31 mouse cellular contexts compared by ENCODE assay signal in the genomic region with DNA sequence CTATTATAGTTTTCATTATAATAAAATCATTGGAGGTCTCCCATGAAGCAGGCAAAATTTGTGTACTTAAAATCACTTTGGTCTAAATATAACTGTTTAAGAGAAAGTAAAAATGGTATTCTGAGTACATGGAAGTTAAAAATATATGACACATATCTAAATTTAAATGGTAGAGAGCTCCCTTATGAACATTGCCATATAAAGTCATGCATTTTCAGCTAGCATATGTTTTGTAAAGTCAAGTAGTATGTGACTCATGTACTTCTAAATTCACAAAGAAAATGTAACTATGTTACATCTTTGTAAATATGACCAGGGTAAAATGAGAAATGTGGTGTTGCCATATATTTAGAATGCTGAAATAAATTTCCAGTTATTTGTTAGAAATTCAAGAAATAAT.
"Had no signal": no experiment of that assay in that cellular context is flagged by ENCODE, and none has a peak within 500 bp of the region (broad histone marks: within the 10 kb centered on the region; RNA-seq: fewer than 3 reads in every experiment).

No protein-coding gene starts in this region.

- DNase-seq: left cerebral cortex, postnatal 4 days; liver; liver, embryonic 13.5 days; liver, postnatal 0 days; lung, adult 18-20 months; lung, adult 2 months; lung, embryonic 14.5 days; lung, postnatal 10 days; lung, postnatal 14 days; lung, postnatal 36 days; lung, postnatal 4 days; midbrain, embryonic 14.5 days had no signal

- H3K9me3 ChIP-seq: limb, embryonic 10.5 days; limb, embryonic 12.5 days; limb, embryonic 13.5 days; limb, embryonic 15.5 days; liver, embryonic 12.5 days; liver, embryonic 13.5 days; liver, embryonic 15.5 days; lung, embryonic 15.5 days; megakaryocyte, embryonic 14.5 days; midbrain, embryonic 10.5 days; midbrain, embryonic 12.5 days; midbrain, embryonic 13.5 days; midbrain, embryonic 15.5 days had no signal

- ATAC-seq: liver, embryonic 12.5 days; liver, postnatal 0 days; lung, postnatal 0 days; midbrain, embryonic 13.5 days; midbrain, embryonic 15.5 days; midbrain, embryonic 16.5 days had no signal

- H3K27me3 ChIP-seq: limb, embryonic 12.5 days; limb, embryonic 13.5 days; limb, embryonic 15.5 days; liver, embryonic 12.5 days; liver, embryonic 13.5 days; liver, embryonic 15.5 days; lung, embryonic 15.5 days; megakaryocyte, embryonic 14.5 days; midbrain, embryonic 12.5 days; midbrain, embryonic 13.5 days; midbrain, embryonic 15.5 days had no signal

- H3K27ac ChIP-seq: limb, embryonic 10.5 days; limb, embryonic 12.5 days; limb, embryonic 13.5 days; limb, embryonic 15.5 days; liver, embryonic 12.5 days; liver, embryonic 13.5 days; liver, embryonic 14.5 days; liver, embryonic 15.5 days; lung, embryonic 15.5 days; macrophage; midbrain, embryonic 10.5 days; midbrain, embryonic 12.5 days; midbrain, embryonic 13.5 days; midbrain, embryonic 15.5 days had no signal

- H3K4me1 ChIP-seq: limb, embryonic 10.5 days; limb, embryonic 12.5 days; limb, embryonic 13.5 days; limb, embryonic 15.5 days; liver, embryonic 12.5 days; liver, embryonic 13.5 days; liver, embryonic 15.5 days; lung, embryonic 15.5 days; megakaryocyte, embryonic 14.5 days; midbrain, embryonic 10.5 days; midbrain, embryonic 12.5 days; midbrain, embryonic 13.5 days; midbrain, embryonic 15.5 days had no signal

- H3K36me3 ChIP-seq: limb, embryonic 10.5 days; limb, embryonic 12.5 days; limb, embryonic 13.5 days; limb, embryonic 15.5 days; liver, embryonic 12.5 days; liver, embryonic 13.5 days; liver, embryonic 15.5 days; lung, embryonic 15.5 days; midbrain, embryonic 10.5 days; midbrain, embryonic 12.5 days; midbrain, embryonic 13.5 days; midbrain, embryonic 15.5 days had no signal

- H3K4me2 ChIP-seq: limb, embryonic 12.5 days; limb, embryonic 13.5 days; limb, embryonic 15.5 days; liver, embryonic 11.5 days; liver, embryonic 12.5 days; liver, embryonic 13.5 days; liver, embryonic 15.5 days; lung, embryonic 14.5 days; lung, embryonic 15.5 days; midbrain, embryonic 11.5 days; midbrain, embryonic 12.5 days; midbrain, embryonic 13.5 days; midbrain, embryonic 15.5 days had no signal

- H3K9ac ChIP-seq: limb, embryonic 12.5 days; limb, embryonic 13.5 days; limb, embryonic 15.5 days; liver, embryonic 12.5 days; liver, embryonic 13.5 days; liver, embryonic 14.5 days; liver, embryonic 15.5 days; liver, postnatal 0 days; lung, embryonic 14.5 days; lung, embryonic 15.5 days; midbrain, embryonic 12.5 days; midbrain, embryonic 13.5 days; midbrain, embryonic 15.5 days had no signal

- H3K4me3 ChIP-seq: limb, embryonic 10.5 days; limb, embryonic 12.5 days; limb, embryonic 13.5 days; limb, embryonic 15.5 days; liver, embryonic 12.5 days; liver, embryonic 13.5 days; liver, embryonic 15.5 days; lung, embryonic 15.5 days; megakaryocyte, embryonic 14.5 days; midbrain, embryonic 10.5 days; midbrain, embryonic 12.5 days; midbrain, embryonic 13.5 days; midbrain, embryonic 15.5 days; myocyte had no signal
